Mouse (Mus musculus): ENCODE data around the gene Tceanc2. TPM values are rescaled to one million over a fixed set of nuclear protein-coding genes. Genes with fewer than 3 reads are reported as not detected.

Tceanc2 gene
- polyA plus RNA-seq, 1 experiment = 10.0 TPM

- Histone ChIP-seq H3K4me3 (ENCODE audit: insufficient read depth, low read depth, low read length) (no peak overlapping the region), H3K4me1 (ENCODE audit: control insufficient read depth, insufficient read depth, low read length) (no peaks in the 10 kb centered on the region), H3K27ac (ENCODE audit: insufficient read depth, low read depth, low read length) (no peak overlapping the region), H3K36me3 (ENCODE audit: control insufficient read depth, insufficient read depth, low read length) (no peaks in the 10 kb centered on the region), H3K27me3 (replicated peaks; ENCODE audit: control insufficient read depth, insufficient read depth, low read length) (no peaks in the 10 kb centered on the region)
- no peak for DNase-seq
- WGBS = 61% methylated on average over 8 of the region's 8 CpGs
- TF ChIP-seq POLR2A (IDR thresholded peaks at IDR 0.05; ENCODE audit: low read depth, low read length) = no peak
- TF ChIP-seq CTCF (conservative IDR thresholded peaks at IDR 0.05; ENCODE audit: insufficient read depth, insufficient read length, low read depth, low read length) = no peak
Observed at GRCm38 (mm10) chr4:107102220-107102619, 76.7 kb downstream of the Tceanc2 start.

DNA sequence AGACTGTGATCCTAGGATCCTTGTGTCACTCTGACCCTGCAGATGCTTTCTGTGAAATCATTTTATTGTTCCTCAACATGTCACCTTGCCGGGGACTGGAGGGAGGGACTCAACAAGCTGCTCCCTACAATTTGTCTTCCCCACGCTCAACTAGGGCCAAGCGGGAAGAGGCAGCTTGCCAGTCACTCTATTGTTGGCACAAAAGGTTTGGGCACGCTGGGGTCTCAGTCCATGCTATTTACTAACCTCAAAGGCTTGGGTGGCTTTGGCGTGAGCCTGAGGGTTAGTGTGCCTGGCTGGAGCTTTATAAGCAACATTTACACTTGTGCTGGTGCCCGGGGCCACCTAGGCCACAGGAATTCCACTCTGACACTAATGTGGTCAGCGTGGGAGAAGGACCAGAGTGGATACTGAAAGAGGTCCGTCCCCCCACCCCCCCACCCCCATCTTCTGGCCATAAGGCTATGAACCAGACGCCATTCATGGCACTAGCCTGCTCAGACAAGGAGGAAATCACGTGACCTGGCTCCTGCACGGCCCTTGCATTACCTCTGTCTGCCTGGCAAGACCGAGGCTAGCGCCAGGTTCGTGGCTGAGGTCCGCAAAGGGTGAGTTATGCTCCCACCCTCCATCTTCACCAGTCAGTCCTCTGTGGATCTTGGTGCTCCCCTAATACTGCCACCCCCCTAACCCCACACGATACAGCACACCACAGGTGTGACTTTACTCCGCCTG is 80.0 kb downstream of the Tceanc2 start:
- H3K36me3 ChIP-seq (ENCODE audit: control insufficient read depth, insufficient read depth, low read length) = no peaks in the 10 kb centered on the region
- H3K4me3 ChIP-seq (ENCODE audit: insufficient read depth, low read depth, low read length) = no peak overlapping the region
- H3K27me3 ChIP-seq (replicated peaks; ENCODE audit: control insufficient read depth, insufficient read depth, low read length) = no peaks in the 10 kb centered on the region
- no peak for TF ChIP-seq POLR2A (IDR thresholded peaks at IDR 0.05; ENCODE audit: low read depth, low read length)
- no peak for TF ChIP-seq CTCF (conservative IDR thresholded peaks at IDR 0.05; ENCODE audit: insufficient read depth, insufficient read length, low read depth, low read length)
- WGBS = 78% methylated on average over 17 of the region's 17 CpGs
- no peak overlapping the region for H3K27ac ChIP-seq (ENCODE audit: insufficient read depth, low read depth, low read length)
- DNase-seq = no peak
- no peaks in the 10 kb centered on the region for H3K4me1 ChIP-seq (ENCODE audit: control insufficient read depth, insufficient read depth, low read length)

GRCm38 (mm10) chr4:107098375-107098774 is 80.5 kb downstream of the Tceanc2 start:
- DNase-seq = no peak
- H3K36me3 ChIP-seq (ENCODE audit: control insufficient read depth, insufficient read depth, low read length) = no peaks in the 10 kb centered on the region
- H3K4me1 ChIP-seq (ENCODE audit: control insufficient read depth, insufficient read depth, low read length) = no peaks in the 10 kb centered on the region
- H3K4me3 ChIP-seq (ENCODE audit: insufficient read depth, low read depth, low read length) = no peak overlapping the region
- no peaks in the 10 kb centered on the region for H3K27me3 ChIP-seq (replicated peaks; ENCODE audit: control insufficient read depth, insufficient read depth, low read length)
- WGBS = 62% methylated on average over 10 of the region's 10 CpGs
- no peak overlapping the region for H3K27ac ChIP-seq (ENCODE audit: insufficient read depth, low read depth, low read length)
- TF ChIP-seq POLR2A (IDR thresholded peaks at IDR 0.05; ENCODE audit: low read depth, low read length) (no peak), CTCF (conservative IDR thresholded peaks at IDR 0.05; ENCODE audit: insufficient read depth, insufficient read length, low read depth, low read length) (no peak)

GRCm38 (mm10) chr4:107097871-107098270 is 81.0 kb downstream of the Tceanc2 start:
- no peak overlapping the region for H3K4me3 ChIP-seq (ENCODE audit: insufficient read depth, low read depth, low read length)
- no peaks in the 10 kb centered on the region for H3K27me3 ChIP-seq (replicated peaks; ENCODE audit: control insufficient read depth, insufficient read depth, low read length)
- H3K36me3 ChIP-seq (ENCODE audit: control insufficient read depth, insufficient read depth, low read length) = no peaks in the 10 kb centered on the region
- H3K4me1 ChIP-seq (ENCODE audit: control insufficient read depth, insufficient read depth, low read length) = no peaks in the 10 kb centered on the region
- TF ChIP-seq POLR2A (IDR thresholded peaks at IDR 0.05; ENCODE audit: low read depth, low read length) = no peak
- TF ChIP-seq CTCF (conservative IDR thresholded peaks at IDR 0.05; ENCODE audit: insufficient read depth, insufficient read length, low read depth, low read length) = no peak
- DNase-seq = no peak
- H3K27ac ChIP-seq (ENCODE audit: insufficient read depth, low read depth, low read length) = no peak overlapping the region
- WGBS = 47% methylated on average over 15 of the region's 15 CpGs

DNA sequence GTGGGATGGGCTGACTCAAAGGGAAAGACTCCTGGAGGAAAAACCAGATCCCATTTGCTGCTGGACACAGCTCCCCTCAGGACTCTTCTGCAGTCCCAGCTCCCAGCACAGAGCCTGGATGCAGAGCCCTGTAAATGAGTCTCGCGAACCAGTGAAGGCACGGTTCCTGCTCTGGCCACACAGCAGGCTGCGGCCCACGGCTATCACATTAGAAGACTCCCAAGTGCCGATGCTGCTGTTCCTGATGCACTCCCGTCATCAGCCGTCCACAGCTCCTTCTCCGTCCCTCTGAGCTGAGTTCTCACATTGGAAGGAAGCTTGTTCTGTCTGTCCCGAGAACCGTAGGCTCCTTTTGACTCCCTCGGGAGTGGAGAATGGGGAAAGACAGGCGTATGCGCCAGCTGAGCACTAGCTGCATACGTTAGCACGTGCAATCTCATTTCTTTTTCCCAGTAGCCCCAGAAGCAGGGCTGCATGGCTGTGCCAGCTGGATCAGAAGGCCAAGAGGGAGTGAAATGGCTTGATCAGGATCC is 82.0 kb downstream of the Tceanc2 start, which contains the start of gene Cdcp2:
TSS of gene Cdcp2 (plus strand) at position 51 of the 533 bp plus-strand sequence.
- Histone ChIP-seq H3K27ac (ENCODE audit: insufficient read depth, low read depth, low read length) (no peak within 1 kb of the TSS), H3K36me3 (ENCODE audit: control insufficient read depth, insufficient read depth, low read length) (no peaks in the 10 kb centered on the region), H3K4me1 (ENCODE audit: control insufficient read depth, insufficient read depth, low read length) (no peaks in the 10 kb centered on the region), H3K27me3 (replicated peaks; ENCODE audit: control insufficient read depth, insufficient read depth, low read length) (no peaks in the 10 kb centered on the region), H3K4me3 (ENCODE audit: insufficient read depth, low read depth, low read length) (no peak within 1 kb of the TSS)
- TF ChIP-seq CTCF (conservative IDR thresholded peaks at IDR 0.05; ENCODE audit: insufficient read depth, insufficient read length, low read depth, low read length) = no peak
- no peak for TF ChIP-seq POLR2A (IDR thresholded peaks at IDR 0.05; ENCODE audit: low read depth, low read length)
- no peak for DNase-seq
- WGBS = 89% methylated on average over 16 of the region's 16 CpGs

GRCm38 (mm10) chr4:107096043-107096442 is 82.9 kb downstream of the Tceanc2 start:
- 80% methylated on average over 6 of the region's 6 CpGs for WGBS

GRCm38 (mm10) chr4:107094484-107095187 is 84.3 kb downstream of the Tceanc2 start:
- no peak for TF ChIP-seq CTCF (conservative IDR thresholded peaks at IDR 0.05; ENCODE audit: insufficient read depth, insufficient read length, low read depth, low read length)
- TF ChIP-seq POLR2A (IDR thresholded peaks at IDR 0.05; ENCODE audit: low read depth, low read length) = no peak
- no peak overlapping the region for H3K4me3 ChIP-seq (ENCODE audit: insufficient read depth, low read depth, low read length)
- no peak overlapping the region for H3K27ac ChIP-seq (ENCODE audit: insufficient read depth, low read depth, low read length)
- H3K4me1 ChIP-seq (ENCODE audit: control insufficient read depth, insufficient read depth, low read length) = no peaks in the 10 kb centered on the region
- peak; percentile 29 for DNase-seq
- 77% methylated on average over 16 of the region's 16 CpGs for WGBS
- H3K36me3 ChIP-seq (ENCODE audit: control insufficient read depth, insufficient read depth, low read length) = no peaks in the 10 kb centered on the region
- no peaks in the 10 kb centered on the region for H3K27me3 ChIP-seq (replicated peaks; ENCODE audit: control insufficient read depth, insufficient read depth, low read length)

More at GRCm38 (mm10) chr4:107096043-107096442, 82.9 kb downstream of the Tceanc2 start:
- H3K4me3 ChIP-seq (ENCODE audit: insufficient read depth, low read depth, low read length) = no peak overlapping the region
- no peaks in the 10 kb centered on the region for H3K27me3 ChIP-seq (replicated peaks; ENCODE audit: control insufficient read depth, insufficient read depth, low read length)
- TF ChIP-seq POLR2A (IDR thresholded peaks at IDR 0.05; ENCODE audit: low read depth, low read length) (no peak), CTCF (conservative IDR thresholded peaks at IDR 0.05; ENCODE audit: insufficient read depth, insufficient read length, low read depth, low read length) (no peak)
- H3K4me1 ChIP-seq (ENCODE audit: control insufficient read depth, insufficient read depth, low read length) = no peaks in the 10 kb centered on the region
- no peaks in the 10 kb centered on the region for H3K36me3 ChIP-seq (ENCODE audit: control insufficient read depth, insufficient read depth, low read length)
- no peak overlapping the region for H3K27ac ChIP-seq (ENCODE audit: insufficient read depth, low read depth, low read length)
- no peak for DNase-seq
